In genomic region chr13:51920511-51921351, GRCm38 (mm10) we compare ENCODE assay signal across 7 mouse cellular contexts.
A peak's percentile ranks its signal among the peaks of the same experiment; 100 is the strongest.
DNase-seq lines count a peak whose midpoint lies in the region; ATAC-seq lines count a peak whose summit lies in the region.

No protein-coding gene starts in this region.

- peak; percentile 74 for ATAC-seq in lung, embryonic 15.5 days (ENCODE audit: borderline replicate concordance, extremely low read depth, low FRiP score, low TSS enrichment)
- peak; percentile 87 for ATAC-seq in embryonic facial prominence, embryonic 14.5 days (ENCODE audit: low read depth)
- ATAC-seq in limb, embryonic 12.5 days (ENCODE audit: insufficient number of reproducible peaks, insufficient read depth, low FRiP score, low TSS enrichment, low read depth): peak; percentile 49
- peak; percentile 61; the same call in 1 of the 2 replicates for ATAC-seq in stomach, embryonic 16.5 days (ENCODE audit: insufficient read depth, low FRiP score)

- H3K36me3 ChIP-seq in lung, embryonic 15.5 days: no peaks in the 10 kb centered on the region
- H3K36me3 ChIP-seq in embryonic facial prominence, embryonic 14.5 days (ENCODE audit: control insufficient read depth, insufficient read depth, low read length): no peaks in the 10 kb centered on the region
- no peaks in the 10 kb centered on the region for H3K36me3 ChIP-seq in limb, embryonic 12.5 days
- no peaks in the 10 kb centered on the region for H3K36me3 ChIP-seq in stomach, embryonic 16.5 days (ENCODE audit: control insufficient read depth, insufficient read depth, low read length)

- H3K4me2 ChIP-seq in lung, embryonic 15.5 days: peak overlapping the region; percentile 11; the same call in 1 of the 2 replicates
- peak overlapping the region; percentile 13; the same call in 1 of the 2 replicates for H3K4me2 ChIP-seq in embryonic facial prominence, embryonic 14.5 days (ENCODE audit: low read depth, low read length)
- peak overlapping the region; percentile 39 for H3K4me2 ChIP-seq in limb, embryonic 12.5 days
- H3K4me2 ChIP-seq in stomach, embryonic 16.5 days (ENCODE audit: low read depth, low read length): 0 out of 2 replicates have a peak overlapping the region, but pooled peaks have one; percentile 14

- H3K27me3 ChIP-seq in lung, embryonic 15.5 days: no peaks in the 10 kb centered on the region
- H3K27me3 ChIP-seq in embryonic facial prominence, embryonic 14.5 days (replicated peaks; ENCODE audit: control insufficient read depth, insufficient read depth, low read length): 0 out of 2 replicates have a peak, but pooled peaks cover 5% of the 10 kb centered on the region
- H3K27me3 ChIP-seq in limb, embryonic 12.5 days: peaks cover 33% of the 10 kb centered on the region
- no peaks in the 10 kb centered on the region for H3K27me3 ChIP-seq in stomach, embryonic 16.5 days (ENCODE audit: control insufficient read depth, insufficient read depth, low read length)

- 16% methylated on average over 15 of the region's 15 CpGs for WGBS in lung, embryonic 15.5 days
- WGBS in embryonic facial prominence, embryonic 14.5 days: 5% methylated on average over 14 of the region's 15 CpGs
- WGBS in limb, embryonic 12.5 days: 5% methylated on average over 15 of the region's 15 CpGs
- WGBS in stomach, embryonic 16.5 days: 15% methylated on average over 15 of the region's 15 CpGs

- no peaks in the 10 kb centered on the region for H3K9me3 ChIP-seq in lung, embryonic 15.5 days
- H3K9me3 ChIP-seq in embryonic facial prominence, embryonic 14.5 days (ENCODE audit: control insufficient read depth, low read length): no peaks in the 10 kb centered on the region
- H3K9me3 ChIP-seq in limb, embryonic 12.5 days: no peaks in the 10 kb centered on the region
- H3K9me3 ChIP-seq in stomach, embryonic 16.5 days (replicated peaks; ENCODE audit: control insufficient read depth, low read length): no peaks in the 10 kb centered on the region

- no peak overlapping the region for H3K4me3 ChIP-seq in lung, embryonic 15.5 days
- no peak overlapping the region for H3K4me3 ChIP-seq in embryonic facial prominence, embryonic 14.5 days (ENCODE audit: low read depth, low read length)
- no peak overlapping the region for H3K4me3 ChIP-seq in limb, embryonic 12.5 days (replicated peaks)
- no peak overlapping the region for H3K4me3 ChIP-seq in stomach, embryonic 16.5 days (replicated peaks; ENCODE audit: low read length)

- H3K27ac ChIP-seq in lung, embryonic 15.5 days: peak overlapping the region; percentile 52
- H3K27ac ChIP-seq in embryonic facial prominence, embryonic 14.5 days (replicated peaks; ENCODE audit: low read depth, low read length): peak overlapping the region; percentile 44; the same call in 1 of the 2 replicates
- H3K27ac ChIP-seq in limb, embryonic 12.5 days: peak overlapping the region; percentile 82
- H3K27ac ChIP-seq in stomach, embryonic 16.5 days (ENCODE audit: low read length): no peak overlapping the region

- H3K9ac ChIP-seq in lung, embryonic 15.5 days: no peak overlapping the region
- peak overlapping the region; percentile 25; the same call in 1 of the 2 replicates for H3K9ac ChIP-seq in embryonic facial prominence, embryonic 14.5 days (ENCODE audit: low read depth, low read length)
- no peak overlapping the region; the same call in 1 of the 2 replicates for H3K9ac ChIP-seq in limb, embryonic 12.5 days (replicated peaks)
- H3K9ac ChIP-seq in stomach, embryonic 16.5 days (ENCODE audit: low read length): peak overlapping the region; percentile 13; the same call in 1 of the 2 replicates

- peaks cover 27% of the 10 kb centered on the region for H3K4me1 ChIP-seq in lung, embryonic 15.5 days
- H3K4me1 ChIP-seq in embryonic facial prominence, embryonic 14.5 days (ENCODE audit: control insufficient read depth, insufficient read depth, low read length): peaks cover 34% of the 10 kb centered on the region
- H3K4me1 ChIP-seq in limb, embryonic 12.5 days (replicated peaks): peaks cover 61% of the 10 kb centered on the region
- H3K4me1 ChIP-seq in stomach, embryonic 16.5 days (ENCODE audit: control insufficient read depth, insufficient read depth, low read length): peaks cover 23% of the 10 kb centered on the region

- DNase-seq in lung, postnatal 36 days: no peak
- peak; percentile 93 for DNase-seq in embryonic facial prominence, embryonic 14.5 days (ENCODE audit: low spot score)
- DNase-seq in thymus, postnatal 25 days: no peak
- DNase-seq in layer of hippocampus, postnatal 36 days: no peak

Comparison
In these comparisons a context has a peak if more than half of its experiments do, and no peak if none do; other contexts are left out.
1. H3K9ac ChIP-seq: peak in embryonic facial prominence, embryonic 14.5 days (single experiment) and stomach, embryonic 16.5 days (single experiment); none in lung, embryonic 15.5 days (single experiment) and limb, embryonic 12.5 days (single experiment).
2. Peak in every context shown above with its lines, with median percentiles within 50 percentile points of each other: ATAC-seq and H3K4me2 ChIP-seq.